Mouse (Mus musculus) neural tube, embryonic 11.5 days (tissue): ENCODE measurements at regions not wholly inside any gene's neighbourhood (a gene's known extent, or its start where the extent isn't known, plus 50 kb on each side); places are given as distances from the start of the nearest gene placed in this dataset.

Experiments
- ATAC-seq: fragments of 200-750 bp; cut with Nextera tagmentation; 2 replicates; pipeline ENCODE4 v1.8.0; 2017; ENCODE audit warnings: moderate number of reproducible peaks, mild to moderate bottlenecking, moderate TSS enrichment, moderate library complexity; ENCODE audit not compliant: insufficient read depth, low FRiP score, low TSS enrichment
- DNase-seq: peaks from one replicate; pipeline ENCODE4 v3.0.0-alpha.2; 2015; ENCODE audit warnings: low spot score
- H3K27ac ChIP-seq: fragments of 300-500 bp; sonication (generic); 2 replicates; pipeline ENCODE4 v1.5.1; 2014; ENCODE audit warnings: low read depth, mild to moderate bottlenecking, low read length
- H3K27me3 ChIP-seq: fragments of 300-500 bp; sonication (generic); 2 replicates; pipeline ENCODE4 v1.6.1; 2014; ENCODE audit warnings: mild to moderate bottlenecking, low read length, mixed read lengths; ENCODE audit not compliant: control insufficient read depth, insufficient read depth
- H3K36me3 ChIP-seq: fragments of 300-500 bp; sonication (generic); 2 replicates; pipeline ENCODE4 v1.6.1; 2014; ENCODE audit warnings: mild to moderate bottlenecking, low read length, moderate library complexity, mixed read lengths; ENCODE audit not compliant: control insufficient read depth, insufficient read depth
- H3K4me1 ChIP-seq: fragments of 300-500 bp; sonication (generic); 2 replicates; pipeline ENCODE4 v1.6.1; 2014; ENCODE audit warnings: low read length, mixed read lengths; ENCODE audit not compliant: control insufficient read depth, insufficient read depth
- H3K4me2 ChIP-seq: fragments of 300-500 bp; sonication (generic); 2 replicates; pipeline ENCODE4 v1.6.1; 2014; ENCODE audit warnings: low read depth, mild to moderate bottlenecking, moderate library complexity
- H3K4me3 ChIP-seq: fragments of 300-500 bp; sonication (generic); 2 replicates; pipeline ENCODE4 v1.5.1; 2014; ENCODE audit warnings: low read depth, low read length
- H3K9ac ChIP-seq: fragments of 300-500 bp; sonication (generic); 2 replicates; pipeline ENCODE4 v1.6.1; 2014; ENCODE audit warnings: mild to moderate bottlenecking, low read length
- H3K9me3 ChIP-seq: fragments of 300-500 bp; sonication (generic); 2 replicates; pipeline ENCODE4 v1.6.1; 2016; ENCODE audit warnings: low read length; ENCODE audit not compliant: control insufficient read depth
- WGBS: fragments of 180-500 bp; shearing (Covaris S2); extraction: QIAGEN DNeasy Blood & Tissue Kit; methylation state at CpG from one replicate; pipeline ENCODE4 v1.1.7; 2014; 5-methylcytosine and 5-hydroxymethylcytosine counted together

DNA sequence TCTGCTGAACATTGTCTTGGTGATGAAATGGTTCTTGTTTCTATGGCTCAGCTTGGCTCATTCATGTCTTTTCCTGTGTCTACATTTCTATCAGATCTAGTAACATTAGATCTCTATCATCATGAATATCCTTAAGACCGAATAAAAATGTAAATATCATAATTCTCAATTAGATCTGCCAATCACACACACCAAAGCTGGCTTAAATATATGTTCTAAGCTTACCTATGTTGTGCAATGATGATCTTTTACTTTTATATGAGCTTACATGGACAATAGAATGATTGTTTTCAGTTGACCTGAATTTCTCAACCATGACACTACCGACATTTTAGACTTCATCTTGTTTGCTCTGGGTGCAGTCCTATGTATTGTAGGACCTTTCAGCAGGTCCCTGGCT lies 440.4 kb downstream of the Fam198b start:
- no peak overlapping the region for H3K27ac ChIP-seq
- no peak overlapping the region for H3K4me3 ChIP-seq
- H3K9me3 ChIP-seq, result no peaks in the 10 kb centered on the region
- DNase-seq (no peak), ATAC-seq (no peak)
- no peaks in the 10 kb centered on the region for H3K36me3 ChIP-seq
- H3K4me2 ChIP-seq, result no peak overlapping the region
- no peaks in the 10 kb centered on the region for H3K27me3 ChIP-seq
- H3K9ac ChIP-seq, result no peak overlapping the region
- 85% methylated on average over 2 of the region's 2 CpGs for WGBS
- no peaks in the 10 kb centered on the region for H3K4me1 ChIP-seq

DNA sequence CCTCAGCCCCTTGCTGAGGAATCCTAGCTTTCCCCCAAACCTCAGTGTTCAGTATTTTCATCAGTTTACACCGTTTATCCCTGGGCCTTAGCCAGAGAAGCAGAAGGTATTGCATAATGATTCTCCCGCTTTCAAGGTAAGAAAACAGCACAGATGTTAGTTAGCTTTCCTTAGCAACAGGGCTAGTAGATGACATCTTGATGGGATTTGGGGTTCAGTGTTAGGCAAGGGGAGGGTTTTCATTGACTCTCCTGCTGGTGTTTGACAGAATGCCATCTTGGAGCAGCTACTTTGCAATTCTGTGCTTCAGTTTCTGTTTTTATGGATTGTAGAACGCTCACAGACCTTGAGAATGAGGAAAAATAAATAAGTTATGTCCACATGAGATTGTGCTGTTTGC lies 447.4 kb downstream of the Fam198b start:
- Histone ChIP-seq H3K4me3 (no peak overlapping the region), H3K27ac (no peak overlapping the region), H3K9ac (no peak overlapping the region), H3K27me3 (no peaks in the 10 kb centered on the region), H3K36me3 (no peaks in the 10 kb centered on the region), H3K4me2 (no peak overlapping the region), H3K9me3 (no peaks in the 10 kb centered on the region), H3K4me1 (no peaks in the 10 kb centered on the region)
- ATAC-seq (no peak), DNase-seq (no peak)
- WGBS, result 76% methylated on average over 3 of the region's 3 CpGs

DNA sequence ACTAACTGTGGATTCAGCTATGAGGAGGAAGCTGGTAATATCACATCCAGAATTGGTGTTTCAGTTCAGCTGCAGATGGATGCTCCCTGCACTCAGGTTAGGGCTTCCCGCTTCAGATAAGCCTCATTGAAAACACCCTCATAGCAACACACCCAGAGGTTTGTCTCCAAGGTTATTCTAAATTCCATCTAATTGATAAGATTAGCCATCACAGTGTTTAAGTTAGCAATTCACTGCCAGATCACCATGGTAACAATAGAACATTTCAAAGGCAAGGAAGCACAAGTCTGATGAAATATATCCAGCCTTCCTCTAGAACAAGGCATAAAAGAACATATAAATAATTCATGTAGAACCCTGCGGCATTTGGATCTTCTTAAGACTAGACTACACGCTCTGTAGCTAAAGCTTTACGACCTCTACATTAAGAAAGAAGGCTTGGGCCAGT lies 450.1 kb downstream of the Fam198b start:
- no peaks in the 10 kb centered on the region for H3K4me1 ChIP-seq
- H3K36me3 ChIP-seq, result no peaks in the 10 kb centered on the region
- no peak overlapping the region for H3K9ac ChIP-seq
- WGBS, result 48% methylated on average over 4 of the region's 4 CpGs
- no peaks in the 10 kb centered on the region for H3K9me3 ChIP-seq
- H3K4me3 ChIP-seq, result no peak overlapping the region
- no peaks in the 10 kb centered on the region for H3K27me3 ChIP-seq
- DNase-seq (no peak), ATAC-seq (peak; percentile 81)
- H3K27ac ChIP-seq, result no peak overlapping the region
- no peak overlapping the region for H3K4me2 ChIP-seq

DNA sequence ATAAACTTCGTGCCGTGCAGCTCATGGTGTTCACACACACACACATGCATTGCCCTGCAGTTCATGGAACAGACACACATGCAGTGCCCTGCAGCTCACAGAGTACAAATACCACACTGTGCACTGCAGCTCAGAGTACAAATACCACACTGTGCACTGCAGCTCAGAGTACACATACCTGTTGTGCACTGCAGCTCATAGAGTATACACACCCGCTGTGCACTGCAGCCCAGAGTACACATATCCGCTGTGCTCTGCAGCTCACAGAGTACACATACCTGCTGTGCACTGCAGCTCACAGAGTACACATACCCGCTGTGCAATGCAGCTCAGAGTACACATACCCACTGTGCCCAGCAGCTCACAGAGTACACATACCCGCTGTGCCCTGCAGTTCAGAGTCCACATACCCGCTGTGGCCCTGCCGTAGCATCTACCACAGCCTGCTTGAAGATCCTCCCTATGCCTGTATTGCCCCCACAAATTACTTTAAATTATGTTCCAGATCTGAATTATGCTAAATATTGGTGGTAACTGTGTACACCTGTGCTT lies 451.9 kb downstream of the Fam198b start:
- Histone ChIP-seq H3K9me3 (no peaks in the 10 kb centered on the region), H3K9ac (no peak overlapping the region), H3K4me3 (no peak overlapping the region), H3K27ac (no peak overlapping the region), H3K27me3 (no peaks in the 10 kb centered on the region), H3K4me2 (no peak overlapping the region), H3K36me3 (no peaks in the 10 kb centered on the region), H3K4me1 (no peaks in the 10 kb centered on the region)
- ATAC-seq (no peak), DNase-seq (no peak)
- WGBS, result 86% methylated on average over 8 of the region's 8 CpGs

DNA sequence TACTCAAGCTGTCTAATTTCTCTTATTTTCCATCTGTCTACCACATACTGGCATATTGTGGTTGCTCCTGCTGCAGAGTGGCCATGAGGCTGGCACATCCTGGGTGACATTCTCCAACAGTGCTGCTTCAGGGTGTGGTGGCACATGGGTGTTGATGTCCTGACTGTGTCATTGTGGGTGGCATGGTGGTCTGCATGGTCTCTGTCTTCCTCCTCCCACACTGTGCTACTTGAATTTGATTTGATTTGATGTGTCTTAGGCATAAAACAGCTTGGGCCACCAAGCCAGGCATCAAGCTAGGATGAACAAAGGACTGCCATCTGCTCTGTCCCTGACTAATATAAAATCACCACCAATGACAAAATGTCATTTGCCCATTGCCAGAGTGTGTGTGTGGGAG lies 434.7 kb downstream of the Gria2 start:
- Histone ChIP-seq H3K27me3 (no peaks in the 10 kb centered on the region), H3K9ac (no peak overlapping the region), H3K27ac (no peak overlapping the region), H3K4me2 (no peak overlapping the region), H3K9me3 (no peaks in the 10 kb centered on the region), H3K4me1 (no peaks in the 10 kb centered on the region), H3K4me3 (no peak overlapping the region), H3K36me3 (no peaks in the 10 kb centered on the region)
- ATAC-seq (no peak), DNase-seq (no peak)

DNA sequence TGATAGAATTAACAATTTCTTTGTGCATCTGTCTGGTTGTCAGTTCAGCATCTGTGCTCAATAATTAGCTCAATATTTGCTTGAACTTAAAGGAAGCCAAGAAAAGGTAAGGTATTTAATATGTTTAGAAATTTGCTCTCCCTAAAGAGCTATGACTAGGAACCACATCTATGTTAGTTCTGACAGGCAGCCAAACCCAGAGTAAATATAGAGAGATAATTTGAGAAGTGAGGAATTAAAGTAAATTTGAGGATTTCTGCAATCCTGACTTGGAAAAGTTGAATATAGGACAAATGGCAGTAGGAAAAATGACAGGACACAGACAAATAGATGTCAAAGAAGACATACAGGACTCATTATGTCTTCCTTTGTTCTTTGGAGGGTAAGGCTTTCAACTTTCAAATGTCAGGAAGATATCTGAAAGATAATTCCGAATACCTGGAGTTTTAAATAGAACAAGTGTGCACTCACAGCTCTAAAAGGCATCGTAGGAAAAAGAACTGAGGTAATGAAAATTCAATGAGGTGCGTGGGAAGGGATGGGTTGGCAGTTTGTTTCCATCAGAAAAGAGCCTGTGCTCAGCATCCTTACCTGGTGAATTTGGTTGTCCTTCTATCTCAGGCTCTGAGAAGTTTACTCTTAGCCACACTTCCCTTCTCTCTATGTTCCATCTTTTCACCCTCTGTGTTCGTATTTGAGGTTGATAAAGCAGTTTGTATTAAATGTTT lies 433.3 kb downstream of the Gria2 start:
- no peak for ATAC-seq

DNA sequence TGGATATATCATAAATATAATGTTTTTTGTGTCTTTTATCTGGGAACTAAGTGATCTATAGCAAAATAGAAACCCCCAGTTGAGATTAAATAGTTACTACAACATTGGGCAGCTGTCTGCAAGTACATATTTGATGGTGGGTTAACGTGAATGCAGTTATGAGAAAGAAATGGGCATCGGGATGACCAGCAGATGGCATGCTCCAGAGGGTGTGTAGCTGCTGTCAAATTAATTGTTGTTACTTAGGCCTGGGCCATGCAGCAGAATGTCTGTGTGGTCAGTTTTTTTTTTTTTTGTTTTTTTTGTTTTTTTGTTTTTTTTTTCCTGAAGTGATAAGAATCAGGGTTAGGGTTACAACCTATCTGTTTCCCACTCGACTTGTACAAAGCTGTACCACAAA lies 430.2 kb downstream of the Gria2 start:
- Histone ChIP-seq H3K27me3 (no peaks in the 10 kb centered on the region), H3K4me1 (no peaks in the 10 kb centered on the region), H3K27ac (no peak overlapping the region), H3K9ac (no peak overlapping the region), H3K4me2 (no peak overlapping the region), H3K9me3 (no peaks in the 10 kb centered on the region), H3K36me3 (no peaks in the 10 kb centered on the region), H3K4me3 (no peak overlapping the region)
- ATAC-seq (no peak), DNase-seq (no peak)
- WGBS, result 79% methylated on average over 3 of the region's 3 CpGs

More for the DNA sequence above, 433.3 kb downstream of the Gria2 start:
- no peaks in the 10 kb centered on the region for H3K36me3 ChIP-seq
- no peak overlapping the region for H3K4me2 ChIP-seq
- H3K4me1 ChIP-seq, result no peaks in the 10 kb centered on the region
- no peaks in the 10 kb centered on the region for H3K9me3 ChIP-seq
- no peak overlapping the region for H3K27ac ChIP-seq
- no peaks in the 10 kb centered on the region for H3K27me3 ChIP-seq
- no peak overlapping the region for H3K9ac ChIP-seq
- no peak for DNase-seq
- WGBS, result 88% methylated on average over 4 of the region's 4 CpGs
- H3K4me3 ChIP-seq, result no peak overlapping the region

DNA sequence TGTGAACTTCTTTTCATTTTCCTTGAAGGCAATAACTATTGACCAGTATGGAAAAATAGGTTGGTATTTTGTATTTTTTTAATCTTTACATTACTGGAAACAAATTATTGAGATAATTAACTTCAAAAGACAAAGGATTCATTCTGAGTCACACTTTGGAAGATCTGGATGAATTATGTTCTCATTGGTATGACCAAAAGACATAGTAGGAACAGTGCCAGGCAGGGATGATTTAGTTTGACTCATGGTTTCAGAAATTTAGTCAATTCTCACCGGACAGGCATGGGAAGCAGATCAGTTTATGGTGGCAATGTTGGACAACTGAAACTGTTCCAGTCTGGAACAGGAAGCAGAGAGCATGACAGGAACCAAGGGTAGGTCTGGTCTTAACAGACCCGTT lies 416.6 kb downstream of the Gria2 start:
- no peak overlapping the region for H3K27ac ChIP-seq
- no peak overlapping the region for H3K4me2 ChIP-seq
- H3K4me3 ChIP-seq, result no peak overlapping the region
- ATAC-seq, result no peak
- no peak for DNase-seq
- H3K4me1 ChIP-seq, result no peaks in the 10 kb centered on the region
- no peak overlapping the region for H3K9ac ChIP-seq
- WGBS, result 85% methylated on average over 2 of the region's 2 CpGs
- H3K36me3 ChIP-seq, result no peaks in the 10 kb centered on the region
- no peaks in the 10 kb centered on the region for H3K9me3 ChIP-seq
- H3K27me3 ChIP-seq, result no peaks in the 10 kb centered on the region

DNA sequence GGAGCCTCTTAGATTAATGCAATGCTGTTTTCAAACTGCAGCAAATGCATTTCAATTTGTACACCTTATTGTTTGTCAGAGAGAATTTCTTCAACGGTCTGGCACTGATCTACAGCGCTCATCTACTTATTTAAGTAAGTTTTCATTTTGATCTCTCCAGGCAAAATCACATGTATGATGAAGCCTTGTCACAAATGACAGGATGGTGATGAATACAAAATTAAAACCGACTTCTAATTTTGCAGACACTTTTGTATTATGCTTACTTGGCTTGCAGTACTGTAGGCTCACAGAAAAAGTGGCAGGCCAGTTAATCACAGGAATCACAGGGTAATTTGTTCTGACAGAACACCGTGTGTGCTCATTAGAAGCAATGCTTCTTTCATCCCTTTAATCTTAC lies 406.4 kb downstream of the Gria2 start:
- H3K27ac ChIP-seq, result no peak overlapping the region
- no peak for DNase-seq
- H3K4me1 ChIP-seq, result no peaks in the 10 kb centered on the region
- no peak overlapping the region for H3K4me2 ChIP-seq
- no peak overlapping the region for H3K4me3 ChIP-seq
- H3K27me3 ChIP-seq, result no peaks in the 10 kb centered on the region
- no peaks in the 10 kb centered on the region for H3K9me3 ChIP-seq
- no peak overlapping the region for H3K9ac ChIP-seq
- no peaks in the 10 kb centered on the region for H3K36me3 ChIP-seq
- ATAC-seq, result no peak
- WGBS, result 72% methylated on average over 4 of the region's 4 CpGs
